Mouse (Mus musculus): ENCODE data around the gene Imp3. TPM values are rescaled to one million over a fixed set of nuclear protein-coding genes. Genes with fewer than 3 reads are reported as not detected.
A peak's percentile ranks its signal among the peaks of the same experiment; 100 is the strongest.
"Not testable (repeated sequence)": the region's sequence is repeated elsewhere in the genome, so short reads cannot be mapped to it uniquely, and the experiment has no call there.

Imp3 gene
- polyA plus RNA-seq, 1 experiment from 2014 or later, result 66.8 TPM

DNA sequence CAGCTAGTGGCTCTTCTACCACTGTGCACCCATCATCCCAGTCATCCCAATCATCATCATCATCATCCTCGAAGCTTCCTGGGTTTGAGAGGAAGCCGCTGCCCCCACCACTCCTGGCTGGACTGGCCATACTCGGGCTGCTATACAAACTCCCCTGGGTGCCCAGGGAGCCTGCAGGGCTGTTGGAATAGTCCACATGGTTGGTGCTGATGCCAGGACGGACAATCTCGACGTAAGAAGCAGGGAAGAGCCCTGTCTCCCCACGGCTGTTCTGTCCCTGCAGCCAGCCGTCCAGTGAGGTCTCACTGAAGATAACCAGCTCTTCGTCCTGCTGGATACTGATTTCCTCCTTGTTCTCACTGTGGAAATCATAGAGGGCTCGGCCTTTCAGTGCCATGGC, 10.9 kb upstream of the Imp3 start:
- Histone ChIP-seq H3K4me3 (ENCODE audit: low read length) (no peak overlapping the region; the same call in 1 of the 2 replicates), H3K9me3 (ENCODE audit: control insufficient read depth, low read length) (no peaks in the 10 kb centered on the region), H3K27ac (ENCODE audit: low read depth, low read length) (no peak overlapping the region), H3K36me3 (ENCODE audit: control insufficient read depth, insufficient read depth, low read length) (no peaks in the 10 kb centered on the region), H3K4me2 (ENCODE audit: low read length) (peak overlapping the region; percentile 94), H3K27me3 (replicated peaks; ENCODE audit: control insufficient read depth, insufficient read depth, low read length) (peaks cover 2% of the 10 kb centered on the region; the same call in 1 of the 2 replicates), H3K4me1 (ENCODE audit: control insufficient read depth, insufficient read depth, low read depth, low read length) (peaks cover 24% of the 10 kb centered on the region), H3K9ac (ENCODE audit: low read depth, low read length) (no peak overlapping the region)
- WGBS, result 88% methylated on average over 10 of the region's 10 CpGs
- ATAC-seq, result no peak

GRCm38 (mm10) chr9:56927191-56928012, 9.9 kb upstream of the Imp3 start:
- under 1% methylated on average over 35 of the region's 35 CpGs for WGBS
- H3K27ac ChIP-seq (ENCODE audit: low read depth, low read length), result peak overlapping the region; percentile 74
- H3K4me2 ChIP-seq (ENCODE audit: low read length), result peak overlapping the region; percentile 94
- no peaks in the 10 kb centered on the region for H3K36me3 ChIP-seq (ENCODE audit: control insufficient read depth, insufficient read depth, low read length)
- peak overlapping the region; percentile 71 for H3K9ac ChIP-seq (ENCODE audit: low read depth, low read length)
- H3K9me3 ChIP-seq (ENCODE audit: control insufficient read depth, low read length), result no peaks in the 10 kb centered on the region
- peak overlapping the region; percentile 64 for H3K4me3 ChIP-seq (ENCODE audit: low read length)
- H3K4me1 ChIP-seq (ENCODE audit: control insufficient read depth, insufficient read depth, low read depth, low read length), result peaks cover 24% of the 10 kb centered on the region
- 0 out of 2 replicates have a peak, but pooled peaks have one; percentile 29 for ATAC-seq
- H3K27me3 ChIP-seq (replicated peaks; ENCODE audit: control insufficient read depth, insufficient read depth, low read length), result peaks cover 2% of the 10 kb centered on the region; the same call in 1 of the 2 replicates

GRCm38 (mm10) chr9:56928041-56928811, 9.0 kb upstream of the Imp3 start, which contains the start of gene Snx33:
Gene Snx33, minus strand, starts transcription at chr9:56928371.
- ATAC-seq, result peak; percentile 87
- Histone ChIP-seq H3K9me3 (ENCODE audit: control insufficient read depth, low read length) (no peaks in the 10 kb centered on the region), H3K4me1 (ENCODE audit: control insufficient read depth, insufficient read depth, low read depth, low read length) (peaks cover 24% of the 10 kb centered on the region), H3K27ac (ENCODE audit: low read depth, low read length) (peak within 1 kb of the TSS; percentile 74), H3K4me3 (ENCODE audit: low read length) (peak within 1 kb of the TSS; percentile 64), H3K4me2 (ENCODE audit: low read length) (peak within 1 kb of the TSS; percentile 94), H3K36me3 (ENCODE audit: control insufficient read depth, insufficient read depth, low read length) (no peaks in the 10 kb centered on the region), H3K9ac (ENCODE audit: low read depth, low read length) (peak within 1 kb of the TSS; percentile 71), H3K27me3 (replicated peaks; ENCODE audit: control insufficient read depth, insufficient read depth, low read length) (peaks cover 2% of the 10 kb centered on the region; the same call in 1 of the 2 replicates)
- under 1% methylated on average over 46 of the region's 50 CpGs for WGBS

GRCm38 (mm10) chr9:56929496-56929895, 7.8 kb upstream of the Imp3 start:
- H3K4me1 ChIP-seq (ENCODE audit: control insufficient read depth, insufficient read depth, low read depth, low read length), result peaks cover 22% of the 10 kb centered on the region
- no peaks in the 10 kb centered on the region for H3K9me3 ChIP-seq (ENCODE audit: control insufficient read depth, low read length)
- H3K4me2 ChIP-seq (ENCODE audit: low read length), result no peak overlapping the region
- H3K4me3 ChIP-seq (ENCODE audit: low read length), result no peak overlapping the region
- ATAC-seq, result no peak
- no peak overlapping the region for H3K27ac ChIP-seq (ENCODE audit: low read depth, low read length)
- H3K36me3 ChIP-seq (ENCODE audit: control insufficient read depth, insufficient read depth, low read length), result no peaks in the 10 kb centered on the region
- H3K27me3 ChIP-seq (replicated peaks; ENCODE audit: control insufficient read depth, insufficient read depth, low read length), result peaks cover 2% of the 10 kb centered on the region; the same call in 1 of the 2 replicates
- H3K9ac ChIP-seq (ENCODE audit: low read depth, low read length), result no peak overlapping the region
- WGBS, result 63% methylated on average over 4 of the region's 4 CpGs

GRCm38 (mm10) chr9:56930556-56930955, 6.7 kb upstream of the Imp3 start:
- no peak for ATAC-seq
- Histone ChIP-seq H3K4me3 (ENCODE audit: low read length) (no peak overlapping the region), H3K36me3 (ENCODE audit: control insufficient read depth, insufficient read depth, low read length) (no peaks in the 10 kb centered on the region), H3K4me1 (ENCODE audit: control insufficient read depth, insufficient read depth, low read depth, low read length) (peaks cover 14% of the 10 kb centered on the region), H3K27ac (ENCODE audit: low read depth, low read length) (no peak overlapping the region), H3K4me2 (ENCODE audit: low read length) (no peak overlapping the region), H3K9me3 (ENCODE audit: control insufficient read depth, low read length) (no peaks in the 10 kb centered on the region), H3K27me3 (replicated peaks; ENCODE audit: control insufficient read depth, insufficient read depth, low read length) (peaks cover 2% of the 10 kb centered on the region; the same call in 1 of the 2 replicates), H3K9ac (ENCODE audit: low read depth, low read length) (no peak overlapping the region)
- WGBS, result 87% methylated on average over 1 of the region's 1 CpGs

- Histone ChIP-seq H3K9me3 (ENCODE audit: control insufficient read depth, low read length) (no peaks in the 10 kb centered on the region), H3K9ac (ENCODE audit: low read depth, low read length) (0 out of 2 replicates have a peak overlapping the region, but pooled peaks have one; percentile 27), H3K4me2 (ENCODE audit: low read length) (peak overlapping the region; percentile 63), H3K27me3 (replicated peaks; ENCODE audit: control insufficient read depth, insufficient read depth, low read length) (no peaks in the 10 kb centered on the region), H3K4me3 (ENCODE audit: low read length) (peak overlapping the region; percentile 71), H3K4me1 (ENCODE audit: control insufficient read depth, insufficient read depth, low read depth, low read length) (peaks cover 15% of the 10 kb centered on the region), H3K27ac (ENCODE audit: low read depth, low read length) (no peak overlapping the region), H3K36me3 (ENCODE audit: control insufficient read depth, insufficient read depth, low read length) (no peaks in the 10 kb centered on the region)
- ATAC-seq, result 0 out of 2 replicates have a peak, but pooled peaks have one; percentile 1
- 21% methylated on average over 6 of the region's 6 CpGs for WGBS
Measured at GRCm38 (mm10) chr9:56936861-56937222, 433 bp upstream of the Imp3 start.

DNA sequence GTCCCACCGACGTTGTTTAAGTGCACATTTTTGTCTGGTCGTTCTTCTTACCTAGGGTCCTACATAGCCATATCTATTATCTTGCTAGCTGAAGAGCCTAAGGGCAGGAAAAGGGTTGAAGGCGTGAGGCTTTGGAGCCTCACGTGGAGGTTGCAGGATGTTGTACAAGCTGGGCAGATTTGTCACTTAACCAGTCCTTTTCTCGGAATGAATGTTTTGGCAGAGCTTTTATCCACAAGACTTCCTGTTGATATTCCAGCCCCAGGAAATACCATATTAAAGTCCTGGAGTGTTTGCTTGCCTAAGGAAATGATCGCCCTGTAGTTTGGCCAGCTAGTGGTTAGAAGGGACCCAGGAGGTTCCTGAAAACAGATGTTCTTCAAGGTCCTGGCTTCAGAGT, 1.1 kb downstream of the Imp3 start:
- WGBS, result 6% methylated on average over 7 of the region's 7 CpGs
- peak overlapping the region; percentile 91 for H3K27ac ChIP-seq (ENCODE audit: low read depth, low read length)
- H3K9me3 ChIP-seq (ENCODE audit: control insufficient read depth, low read length), result no peaks in the 10 kb centered on the region
- no peaks in the 10 kb centered on the region for H3K36me3 ChIP-seq (ENCODE audit: control insufficient read depth, insufficient read depth, low read length)
- H3K4me1 ChIP-seq (ENCODE audit: control insufficient read depth, insufficient read depth, low read depth, low read length), result peaks cover 15% of the 10 kb centered on the region
- H3K4me3 ChIP-seq (ENCODE audit: low read length), result peak overlapping the region; percentile 71
- H3K27me3 ChIP-seq (replicated peaks; ENCODE audit: control insufficient read depth, insufficient read depth, low read length), result no peaks in the 10 kb centered on the region
- H3K4me2 ChIP-seq (ENCODE audit: low read length), result peak overlapping the region; percentile 74
- peak overlapping the region; percentile 81 for H3K9ac ChIP-seq (ENCODE audit: low read depth, low read length)
- ATAC-seq, result no peak

GRCm38 (mm10) chr9:56947481-56947880, 10.2 kb downstream of the Imp3 start:
- H3K4me3 ChIP-seq (ENCODE audit: low read length); H3K9ac ChIP-seq (ENCODE audit: low read depth, low read length); H3K36me3 ChIP-seq (ENCODE audit: control insufficient read depth, insufficient read depth, low read length); ATAC-seq; H3K4me2 ChIP-seq (ENCODE audit: low read length); H3K27me3 ChIP-seq (replicated peaks; ENCODE audit: control insufficient read depth, insufficient read depth, low read length); H3K4me1 ChIP-seq (ENCODE audit: control insufficient read depth, insufficient read depth, low read depth, low read length); H3K27ac ChIP-seq (ENCODE audit: low read depth, low read length); H3K9me3 ChIP-seq (ENCODE audit: control insufficient read depth, low read length): not testable (repeated sequence)
- WGBS, result 26% methylated on average over 3 of the region's 3 CpGs

GRCm38 (mm10) chr9:56948699-56949098, 11.4 kb downstream of the Imp3 start:
- not testable (repeated sequence) for H3K27me3 ChIP-seq (replicated peaks; ENCODE audit: control insufficient read depth, insufficient read depth, low read length); H3K4me2 ChIP-seq (ENCODE audit: low read length); H3K36me3 ChIP-seq (ENCODE audit: control insufficient read depth, insufficient read depth, low read length); H3K4me1 ChIP-seq (ENCODE audit: control insufficient read depth, insufficient read depth, low read depth, low read length); H3K27ac ChIP-seq (ENCODE audit: low read depth, low read length); H3K9me3 ChIP-seq (ENCODE audit: control insufficient read depth, low read length); H3K9ac ChIP-seq (ENCODE audit: low read depth, low read length); H3K4me3 ChIP-seq (ENCODE audit: low read length); ATAC-seq
- WGBS, result 85% methylated on average over 5 of the region's 5 CpGs
